Mouse (Mus musculus): ENCODE results near the gene Det1. TPM values are rescaled to one million over a fixed set of nuclear protein-coding genes. Genes with fewer than 3 reads are reported as not detected.

The Det1 gene
- polyA plus RNA-seq, 1 experiment: 11.7 TPM

DNA sequence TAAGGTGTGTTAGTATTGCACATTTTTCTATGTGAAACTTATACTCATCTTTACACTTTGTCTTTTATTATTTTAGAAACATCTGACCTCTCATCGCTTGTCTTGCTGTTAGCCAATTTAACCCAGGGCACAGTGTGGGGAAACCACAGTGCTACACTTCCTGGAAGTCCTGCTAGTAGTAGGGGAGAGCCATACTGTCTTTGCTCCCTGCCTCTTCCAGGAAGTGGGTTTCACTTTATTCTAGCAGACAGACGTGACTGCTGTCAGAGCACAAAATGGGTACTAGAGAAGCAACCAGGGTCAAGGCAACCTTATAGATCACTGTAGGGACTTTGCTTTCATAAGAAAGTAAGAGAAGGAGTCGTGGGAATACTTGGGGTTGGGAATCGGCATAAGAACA lies 7.0 kb upstream of the Det1 start:
- DNase-seq (ENCODE audit: low spot score): no peak

- no peak for DNase-seq (ENCODE audit: low spot score)
These were observed 872 bp downstream of the Det1 start for GRCm38 (mm10) chr7:78846066-78846716.

DNA sequence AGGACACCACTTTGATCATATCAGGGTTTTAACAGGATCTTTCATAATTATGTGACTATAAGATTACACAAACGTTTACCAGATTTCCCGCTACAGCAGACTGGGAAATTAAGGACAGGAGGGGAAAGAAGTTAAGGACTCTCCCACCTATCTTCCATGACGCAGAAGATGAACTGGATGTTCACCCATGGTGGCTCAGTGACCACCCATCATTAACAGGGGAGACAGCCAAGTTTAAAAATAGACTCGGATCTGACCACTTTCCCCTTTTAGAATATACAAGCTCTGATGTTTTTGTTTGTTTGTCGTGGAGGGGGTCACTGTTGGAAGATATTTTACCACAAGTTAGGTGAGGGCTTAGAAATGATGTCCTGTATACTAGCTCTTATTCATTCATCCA lies 5.5 kb downstream of the Det1 start:
- no peak for DNase-seq (ENCODE audit: low spot score)

DNA sequence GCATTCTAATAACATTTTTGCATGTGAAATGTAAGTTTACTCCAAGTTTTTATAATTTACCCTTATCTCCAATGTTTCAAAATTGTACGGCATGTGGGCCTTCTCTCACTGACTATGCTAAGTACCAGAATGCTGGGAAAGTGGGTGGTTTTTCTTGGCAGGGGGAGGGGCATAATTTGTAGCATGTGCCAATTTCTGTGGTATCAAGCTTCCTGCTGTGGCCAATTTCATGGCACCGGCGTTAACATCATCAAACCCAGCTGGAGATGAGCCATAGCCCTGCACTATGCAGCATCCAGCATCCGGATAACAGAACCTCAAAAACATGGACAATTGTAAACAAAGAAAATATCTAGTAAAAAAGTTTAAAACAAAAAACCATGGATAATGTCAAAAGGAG lies 9.8 kb downstream of the Det1 start:
- DNase-seq (ENCODE audit: low spot score): no peak

DNA sequence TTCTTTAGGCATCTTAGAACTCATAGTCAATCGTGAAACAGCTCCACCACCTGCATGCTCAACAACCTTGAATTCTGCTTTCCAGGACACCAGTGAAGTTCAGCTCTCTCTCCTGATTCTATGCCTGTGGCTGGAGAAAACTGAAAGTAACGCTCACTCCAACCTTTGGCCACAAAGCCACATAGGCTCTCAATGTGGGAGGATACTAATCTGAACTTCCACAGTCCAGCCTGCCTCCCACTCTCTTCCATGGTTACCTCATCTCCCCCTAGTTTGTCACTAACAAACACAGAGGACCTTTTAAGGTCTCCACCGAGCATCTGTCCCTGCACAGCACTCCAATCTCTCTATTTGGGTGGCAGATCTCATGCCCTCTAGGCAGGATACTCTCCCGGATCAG lies 11.4 kb downstream of the Det1 start:
- no peak for DNase-seq (ENCODE audit: low spot score)

DNA sequence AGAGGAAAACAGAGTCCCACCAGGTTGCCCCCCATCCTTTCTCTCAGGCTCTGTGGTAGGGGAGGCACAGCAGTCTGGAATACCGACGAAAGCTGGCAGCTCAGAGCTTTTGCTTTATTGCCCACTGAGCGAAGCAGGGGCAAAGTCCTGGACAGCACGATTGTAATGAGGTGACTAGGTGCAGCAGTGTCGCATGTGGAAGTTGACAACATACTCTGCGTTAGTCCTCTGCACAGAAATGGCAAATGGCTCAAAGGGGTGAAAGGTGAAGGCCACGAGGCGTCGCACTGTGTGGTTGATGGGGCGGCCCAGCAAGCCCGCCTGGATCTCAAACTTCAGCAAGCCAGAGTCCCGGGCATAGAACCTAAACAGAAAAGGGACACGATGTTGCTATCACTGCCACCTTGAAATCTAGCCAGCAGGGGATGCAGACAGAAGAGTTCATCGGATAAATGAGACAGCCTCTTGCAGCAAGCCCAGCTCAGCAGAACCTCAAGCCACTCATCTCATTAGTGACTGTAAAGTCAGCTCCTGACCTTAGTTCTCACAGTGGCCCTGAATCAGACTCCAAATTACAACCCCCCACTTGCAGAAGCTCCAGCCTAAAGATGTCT lies 19.2 kb downstream of the Det1 start:
- DNase-seq (ENCODE audit: low spot score): no peak

- no peak for DNase-seq (ENCODE audit: low spot score)
These were observed 20.2 kb downstream of the Det1 start for GRCm38 (mm10) chr7:78826682-78827385.

DNA sequence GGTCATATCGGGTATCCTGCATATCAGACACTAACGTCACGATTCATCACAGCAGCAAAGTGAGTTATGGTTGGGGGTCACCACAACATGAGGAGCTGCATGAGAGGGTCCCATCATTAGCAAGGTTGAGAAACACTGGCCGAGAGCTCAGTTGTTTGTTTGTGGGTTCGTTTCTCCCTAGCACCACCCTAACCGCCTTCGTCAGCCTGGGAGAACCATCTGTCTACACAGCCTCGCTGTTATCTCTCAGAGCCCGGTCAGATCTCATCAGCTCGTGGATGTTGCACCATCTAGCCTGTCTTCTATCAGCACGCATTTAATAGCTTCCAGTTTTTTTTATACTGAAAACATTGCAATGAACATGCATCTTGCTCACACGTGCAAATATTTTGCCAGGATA lies 28.7 kb downstream of the Det1 start:
- no peak for DNase-seq (ENCODE audit: low spot score)

DNA sequence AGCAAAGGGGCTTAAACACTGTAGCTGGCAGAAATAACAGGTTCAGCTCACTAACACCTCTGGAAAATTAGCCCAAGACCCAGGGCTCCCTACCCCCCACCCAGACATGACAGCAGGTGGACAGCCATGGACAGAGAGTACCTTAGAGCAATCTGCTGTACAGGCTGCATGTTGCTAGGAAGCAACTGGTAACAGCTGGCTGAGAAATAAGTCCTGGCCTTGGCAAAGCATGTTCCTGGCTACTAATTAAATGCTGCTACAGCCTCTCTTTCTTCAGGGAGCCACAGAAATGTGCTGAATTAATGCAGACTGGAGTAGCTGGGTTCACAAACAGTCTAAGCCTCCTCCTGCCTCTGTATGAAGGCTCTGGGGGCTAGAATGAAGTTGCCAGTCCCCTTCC lies 32.3 kb downstream of the Det1 start:
- no peak for DNase-seq (ENCODE audit: low spot score)

- DNase-seq (ENCODE audit: low spot score): no peak
These were observed 33.3 kb downstream of the Det1 start for GRCm38 (mm10) chr7:78813791-78814190.

DNA sequence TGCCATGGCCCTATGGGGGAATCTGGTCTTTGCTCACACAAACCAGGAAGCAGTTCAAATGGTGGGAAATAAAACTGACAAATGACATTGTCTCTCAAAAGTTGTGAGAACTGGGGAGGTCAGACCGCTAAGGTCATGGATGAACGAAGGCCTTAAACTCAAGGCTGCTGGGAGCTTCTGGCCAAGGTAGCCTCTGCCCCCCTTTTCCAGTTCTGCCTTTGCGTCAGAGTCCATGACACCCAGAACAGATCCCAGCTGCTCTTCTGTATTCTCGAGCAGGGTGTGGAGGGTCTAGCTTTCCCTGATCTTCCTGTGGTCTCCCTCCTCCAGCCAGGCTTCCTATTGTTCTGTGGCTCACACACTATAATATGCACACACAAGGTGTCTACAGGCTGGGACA lies 39.9 kb downstream of the Det1 start:
- no peak for DNase-seq (ENCODE audit: low spot score)

DNA sequence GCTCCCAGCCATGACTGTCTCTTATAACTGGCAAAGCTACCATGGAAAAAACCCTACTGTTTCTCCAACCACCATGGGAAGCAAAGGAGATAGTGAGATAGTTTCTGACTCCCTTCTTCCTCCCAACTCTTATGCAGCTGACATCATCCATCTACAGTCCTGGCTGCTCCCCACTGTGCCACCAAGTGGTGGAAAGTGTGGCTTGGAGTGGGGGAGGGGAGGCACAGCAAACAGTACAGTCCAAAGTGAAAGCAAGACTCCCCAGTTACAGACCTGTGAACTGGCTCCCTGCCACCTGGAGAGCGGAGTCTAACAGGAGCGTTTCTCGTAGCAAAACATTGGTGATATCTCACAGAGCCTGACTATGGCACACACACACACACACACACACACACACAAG lies 43.2 kb downstream of the Det1 start:
- no peak for DNase-seq (ENCODE audit: low spot score)

DNA sequence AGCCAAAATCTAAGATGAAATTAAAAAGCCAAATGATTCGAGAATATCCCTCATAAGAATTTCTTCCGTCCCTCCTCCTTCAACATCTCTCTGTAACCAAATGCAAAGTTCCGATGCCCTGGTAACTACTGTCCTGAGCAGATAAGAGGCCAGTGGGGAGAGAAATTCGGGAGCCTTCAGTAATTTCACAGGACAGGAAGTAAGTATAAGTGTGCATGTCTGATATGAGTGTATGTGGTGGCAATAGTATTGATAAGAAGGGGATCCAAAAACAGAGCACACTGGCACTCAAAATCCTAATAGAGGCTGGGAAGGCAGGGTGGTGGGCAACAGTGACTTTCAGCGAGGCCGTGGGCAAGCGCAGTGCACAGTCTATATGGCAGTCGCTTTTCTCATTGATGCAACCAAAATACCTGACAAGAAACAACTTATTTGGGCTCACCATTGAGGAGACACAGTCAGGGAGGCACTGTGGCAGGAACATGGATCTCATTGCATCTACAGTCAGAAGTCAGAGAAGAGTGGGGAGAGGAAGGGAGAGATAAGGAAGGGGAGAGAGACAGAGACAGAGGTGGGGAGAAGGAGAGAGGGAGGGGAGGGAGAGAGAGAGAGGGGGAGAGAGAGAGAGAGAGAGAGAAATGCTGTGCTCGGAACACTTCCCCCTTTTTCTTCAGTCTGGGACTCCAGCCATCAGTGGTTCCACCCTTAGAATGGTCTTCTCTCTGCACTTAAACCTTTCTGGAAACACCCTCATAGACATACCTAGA lies 47.1 kb downstream of the Det1 start:
- DNase-seq (ENCODE audit: low spot score): no peak

- DNase-seq (ENCODE audit: low spot score): no peak
These were observed 49.1 kb downstream of the Det1 start for GRCm38 (mm10) chr7:78797843-78798455.

DNA sequence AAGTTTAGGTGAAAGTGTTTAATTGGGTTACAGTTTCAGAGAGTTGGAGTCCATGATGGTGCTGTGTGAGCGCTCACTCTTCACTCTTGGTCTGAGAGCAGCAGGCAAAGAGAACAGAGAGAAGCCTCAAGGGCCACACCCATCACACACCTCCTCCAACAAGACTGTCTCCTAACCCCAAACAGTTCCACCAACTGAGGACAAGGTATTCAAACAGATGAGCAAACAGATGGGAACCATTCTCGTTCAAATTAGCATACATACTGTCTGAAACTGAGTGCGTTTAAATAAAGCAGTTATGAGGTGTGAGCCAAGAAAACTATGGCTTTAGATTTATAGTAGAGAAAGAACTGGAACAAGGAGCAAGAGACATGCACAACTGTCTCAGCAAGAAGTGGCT lies 50.4 kb downstream of the Det1 start:
- DNase-seq (ENCODE audit: low spot score): no peak

DNA sequence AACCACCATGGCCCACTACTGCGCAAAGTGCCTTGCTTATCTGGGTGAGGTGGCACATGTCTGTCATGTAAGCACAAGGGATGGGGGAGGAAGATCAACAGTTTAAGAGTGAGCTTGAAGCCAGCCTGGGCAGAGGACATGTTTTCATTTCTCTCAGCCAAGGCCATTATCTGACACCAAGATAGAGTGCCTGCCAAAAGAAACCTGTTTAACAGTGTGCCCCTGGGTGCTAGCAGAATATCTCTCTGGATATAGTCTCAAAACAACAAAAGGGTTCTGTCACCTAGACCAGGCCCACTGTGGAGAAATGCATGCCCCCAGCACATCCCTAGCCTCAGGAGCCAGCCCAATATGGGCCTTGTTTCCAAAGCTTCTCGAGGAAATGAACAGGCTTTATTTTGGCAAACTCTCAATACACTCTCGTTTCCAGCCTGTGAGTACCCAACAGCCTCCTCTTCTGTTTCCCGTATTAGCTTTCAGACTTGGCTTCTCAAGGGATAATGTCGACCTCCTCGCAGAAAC lies 52.4 kb downstream of the Det1 start:
- no peak for DNase-seq (ENCODE audit: low spot score)

DNA sequence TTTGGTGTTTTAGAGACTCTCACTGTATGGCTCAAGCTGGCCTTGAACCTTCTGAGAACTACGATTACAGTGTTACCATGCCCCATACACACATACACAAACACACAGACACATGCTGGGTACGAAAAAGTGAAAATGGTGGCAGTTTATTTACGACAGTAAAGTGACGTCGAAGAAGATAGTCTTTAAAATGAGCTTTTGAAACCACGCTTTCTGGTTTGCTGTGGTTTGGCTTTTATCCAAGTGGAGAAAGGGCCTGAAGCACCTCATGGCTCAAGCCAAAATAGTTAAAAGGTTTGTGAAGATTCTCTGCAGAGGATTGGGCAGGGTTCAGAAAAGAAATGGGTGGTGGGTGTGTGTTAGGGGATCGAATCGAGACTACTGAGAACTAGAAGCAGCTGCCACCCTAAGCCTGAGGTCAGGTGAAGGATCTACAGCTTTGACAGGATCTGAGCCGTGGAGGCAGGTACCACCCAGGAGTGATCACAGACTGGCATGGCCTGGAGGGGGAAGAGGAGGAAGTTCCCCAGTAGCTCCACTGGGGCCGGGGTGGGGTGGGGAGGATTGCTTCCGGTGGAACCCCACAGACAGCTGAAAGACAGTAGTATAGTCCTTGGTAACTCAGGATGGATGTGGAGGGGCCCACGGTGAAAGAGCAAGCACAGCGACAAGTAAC lies 53.0 kb downstream of the Det1 start:
- DNase-seq (ENCODE audit: low spot score): no peak

- no peak for DNase-seq (ENCODE audit: low spot score)
These were observed 55.5 kb downstream of the Det1 start for GRCm38 (mm10) chr7:78791359-78792222.

GRCm38 (mm10) chr7:78787793-78788380 lies 59.2 kb downstream of the Det1 start:
- no peak for DNase-seq (ENCODE audit: low spot score)

GRCm38 (mm10) chr7:78785906-78786305 lies 61.2 kb downstream of the Det1 start:
- DNase-seq (ENCODE audit: low spot score): no peak

Data from urinary bladder, adult 2 months (tissue).